Mouse (Mus musculus): Measurements from ENCODE around the gene Btnl2.

GRCm38 (mm10) chr17:34308161-34308560, 46.5 kb upstream of the Btnl2 start:
- no peak for TF ChIP-seq GATA1 (IDR thresholded peaks at IDR 0.05; ENCODE audit: borderline replicate concordance, low read length)
- no peak for TF ChIP-seq FLI1 (IDR thresholded peaks at IDR 0.05; ENCODE audit: low read length)

All from megakaryocyte, embryonic 14.5 days (primary cell).